Mouse (Mus musculus): ENCODE measurements at regions not wholly inside any gene's neighbourhood (a gene's known extent, or its start where the extent isn't known, plus 50 kb on each side); places are given as distances from the start of the nearest gene placed in this dataset.

DNA sequence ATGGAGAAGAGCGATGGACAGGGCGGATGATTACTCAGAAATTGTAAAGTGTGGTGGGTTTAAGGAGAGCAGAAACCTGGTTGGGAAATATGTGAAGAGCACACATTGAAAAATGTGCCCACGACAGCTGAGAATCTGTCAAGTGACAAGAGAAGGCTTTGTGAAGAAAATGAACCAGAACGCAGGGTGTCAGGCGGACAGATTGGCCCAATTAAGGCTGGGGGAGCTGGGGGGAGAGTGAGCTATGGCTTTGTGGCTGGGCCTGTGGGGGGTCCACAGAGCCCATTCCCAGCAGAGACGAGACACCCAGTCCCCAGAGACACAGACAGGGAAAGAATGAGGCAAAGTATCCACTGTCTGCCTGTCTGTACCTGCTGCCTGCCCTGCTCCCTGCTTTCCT is 153.3 kb downstream of the Shq1 start:
- no peak for ATAC-seq (ENCODE audit: extremely low read depth, insufficient number of reproducible peaks, low FRiP score, poor library complexity, severe bottlenecking)

DNA sequence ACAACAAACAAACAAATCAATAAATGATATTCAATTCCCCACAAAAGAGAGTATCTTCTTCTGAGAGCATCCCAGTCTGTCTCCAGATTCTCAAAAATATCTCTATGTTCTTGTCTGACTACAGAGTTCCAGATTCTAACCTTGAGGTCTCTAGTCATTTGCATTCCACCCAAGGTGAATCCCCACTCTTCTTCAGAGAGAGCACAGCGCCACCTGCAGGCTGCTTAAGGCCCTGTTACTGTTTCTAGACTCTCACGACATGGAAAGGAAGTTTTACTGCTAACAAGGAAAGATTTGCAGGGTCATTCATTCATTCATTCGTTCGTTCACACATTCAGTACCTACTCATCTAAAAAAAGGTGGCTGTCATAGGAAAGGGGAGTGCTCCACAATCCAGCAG is 158.3 kb downstream of the Shq1 start:
- peak; percentile 50; the same call in 1 of the 2 replicates for ATAC-seq (ENCODE audit: extremely low read depth, insufficient number of reproducible peaks, low FRiP score, poor library complexity, severe bottlenecking)

DNA sequence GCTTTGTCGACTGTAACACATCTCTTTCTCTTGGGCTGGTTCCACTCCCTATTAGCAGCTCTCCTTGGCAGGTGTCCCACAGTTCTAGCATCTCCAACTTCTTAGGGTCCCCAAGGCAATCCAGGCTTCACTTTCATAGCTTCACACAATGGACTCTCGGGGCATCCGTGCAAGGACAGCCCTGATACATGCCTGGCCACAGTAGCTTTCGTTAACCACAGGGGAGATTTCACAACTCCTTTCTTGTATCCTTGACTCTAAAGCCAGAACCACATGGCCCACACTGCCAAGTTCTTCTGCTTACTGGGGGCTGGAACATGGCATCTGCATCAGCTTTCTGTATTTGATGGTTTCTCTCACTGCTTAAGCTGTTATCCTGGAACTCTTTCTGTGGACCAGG is 160.3 kb downstream of the Shq1 start:
- ATAC-seq (ENCODE audit: extremely low read depth, insufficient number of reproducible peaks, low FRiP score, poor library complexity, severe bottlenecking), result no peak

DNA sequence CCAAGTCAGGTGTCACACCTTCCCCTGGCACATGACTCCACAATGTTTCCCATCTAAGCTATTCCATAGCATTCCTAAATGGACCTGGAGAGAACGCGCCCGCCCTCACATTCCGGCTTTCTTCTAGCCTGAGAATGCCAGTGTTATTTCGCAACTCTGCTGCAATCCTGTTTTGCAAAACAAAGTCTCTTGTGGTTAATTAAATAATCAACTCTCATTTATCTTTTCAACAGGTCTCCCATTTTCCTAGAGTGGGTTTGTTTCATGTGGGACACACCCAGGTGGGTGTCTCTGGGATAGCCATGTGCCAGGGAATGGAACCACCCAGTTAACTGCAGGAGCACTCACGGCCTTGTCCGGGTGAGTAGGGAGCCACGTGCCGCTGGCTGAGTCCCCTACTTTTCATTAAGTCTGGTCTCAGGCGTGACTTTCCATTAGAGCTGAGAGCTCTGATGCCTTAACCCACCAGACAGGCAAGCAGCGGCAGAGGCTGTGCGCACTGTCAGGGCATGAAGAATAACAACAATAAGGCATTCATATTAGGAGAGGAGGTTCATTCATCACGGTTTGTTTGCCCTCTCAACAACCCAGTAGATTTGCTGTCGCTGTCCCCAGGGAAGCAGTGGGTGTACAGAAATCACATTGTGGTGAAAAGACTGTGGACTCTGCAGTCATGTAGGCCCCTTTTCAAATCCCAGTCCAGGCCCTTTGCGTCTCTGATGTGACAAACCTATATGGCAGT is 165.3 kb downstream of the Shq1 start:
- ATAC-seq (ENCODE audit: extremely low read depth, insufficient number of reproducible peaks, low FRiP score, poor library complexity, severe bottlenecking), result no peak

DNA sequence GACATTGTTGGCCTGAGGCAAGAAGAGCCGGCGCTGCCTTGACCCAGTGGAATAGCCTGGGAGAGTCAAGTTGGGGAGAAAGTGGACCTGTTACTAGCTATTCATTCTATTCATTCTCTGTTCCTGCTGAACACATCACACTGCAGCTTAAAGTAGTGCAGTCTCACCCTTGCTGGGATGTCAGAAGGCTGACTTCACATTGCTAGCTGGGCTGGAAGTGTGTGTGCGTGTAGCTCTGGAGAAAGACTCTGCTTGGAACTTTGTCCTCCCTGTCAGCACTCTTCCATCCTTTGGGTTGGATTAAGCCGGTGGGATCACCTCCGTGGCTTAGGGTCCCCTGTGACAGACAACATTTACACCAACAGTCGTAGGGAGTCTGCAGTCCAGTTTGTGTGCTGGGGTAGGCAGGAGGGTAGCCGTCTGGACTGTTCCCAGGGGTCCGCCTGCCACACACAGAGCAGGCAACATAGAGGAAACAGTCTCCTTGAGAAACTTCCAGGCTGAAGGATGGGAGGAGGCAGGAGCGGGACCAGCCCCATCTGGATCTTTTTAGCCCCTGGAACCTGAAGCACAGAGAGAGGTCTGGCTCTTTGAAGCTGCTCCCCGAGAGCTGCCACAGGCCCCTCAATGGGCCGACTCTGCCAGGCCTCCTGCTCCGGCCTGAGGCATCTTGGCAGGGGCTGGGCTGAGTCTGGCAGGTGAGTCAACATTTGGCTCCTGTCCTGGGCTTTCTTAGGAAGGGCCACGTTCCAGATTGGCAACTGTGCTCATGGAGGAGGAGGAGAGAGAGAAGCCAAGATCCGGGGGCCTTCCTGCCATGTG is 167.8 kb downstream of the Shq1 start:
- ATAC-seq (ENCODE audit: extremely low read depth, insufficient number of reproducible peaks, low FRiP score, poor library complexity, severe bottlenecking), result no peak

DNA sequence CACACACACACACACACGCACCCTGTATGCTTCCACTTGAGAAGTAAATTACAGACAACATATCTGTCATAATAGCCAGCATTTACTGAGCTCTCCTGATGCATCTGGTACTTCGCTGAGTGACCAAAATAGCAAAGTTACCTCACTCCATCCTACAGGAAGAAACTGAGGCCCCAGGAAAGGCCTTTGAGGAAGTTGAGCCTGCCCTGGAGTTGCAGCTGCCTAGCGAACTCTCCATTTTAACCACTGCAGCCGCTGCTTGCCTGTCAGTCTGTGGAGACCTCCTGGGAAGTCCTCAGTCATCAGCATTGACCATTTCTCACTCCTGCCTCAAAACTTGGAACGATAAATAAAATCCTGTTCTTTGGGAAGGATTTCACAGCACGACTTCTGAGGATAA is 168.8 kb downstream of the Shq1 start:
- no peak for ATAC-seq (ENCODE audit: extremely low read depth, insufficient number of reproducible peaks, low FRiP score, poor library complexity, severe bottlenecking)

DNA sequence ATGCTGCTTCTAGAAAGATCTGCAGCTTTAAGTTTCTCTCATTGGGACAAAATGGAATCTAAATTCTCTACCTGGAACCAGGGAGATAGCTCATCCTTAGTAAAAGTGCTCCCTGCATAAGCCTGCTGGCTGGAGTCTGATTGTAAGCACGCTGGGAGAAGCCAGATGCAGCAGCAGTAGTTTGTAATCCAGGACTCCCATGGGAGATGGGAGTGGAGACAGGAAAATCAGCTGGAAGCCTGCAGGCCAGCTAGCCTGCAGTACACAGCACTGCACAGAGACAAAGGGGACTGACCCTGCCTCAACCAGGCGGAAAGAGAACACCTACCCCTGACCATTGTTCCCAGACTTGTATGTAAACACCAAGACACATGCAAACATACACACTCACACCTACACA is 170.2 kb downstream of the Shq1 start:
- ATAC-seq (ENCODE audit: extremely low read depth, insufficient number of reproducible peaks, low FRiP score, poor library complexity, severe bottlenecking), result no peak

DNA sequence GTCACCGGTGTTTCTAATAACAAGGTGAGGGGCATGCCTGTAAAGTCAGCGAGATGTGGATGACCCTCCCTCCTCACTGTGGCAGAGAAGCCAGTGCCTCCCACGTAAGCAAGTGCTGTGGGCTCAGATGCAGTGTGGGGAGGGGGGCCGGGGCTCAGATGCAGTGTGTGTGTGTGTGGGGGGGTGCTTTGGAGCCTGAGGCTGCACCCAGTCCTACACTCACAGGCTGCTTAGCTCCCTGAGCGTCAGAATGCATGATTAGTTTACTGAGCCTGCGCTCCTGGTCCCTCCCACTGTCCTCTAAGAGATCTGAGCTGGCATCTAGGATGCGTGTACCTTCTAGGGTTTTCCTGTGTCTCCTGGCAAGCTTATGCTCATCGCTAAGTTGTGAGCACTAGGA is 170.9 kb downstream of the Shq1 start:
- no peak for ATAC-seq (ENCODE audit: extremely low read depth, insufficient number of reproducible peaks, low FRiP score, poor library complexity, severe bottlenecking)

DNA sequence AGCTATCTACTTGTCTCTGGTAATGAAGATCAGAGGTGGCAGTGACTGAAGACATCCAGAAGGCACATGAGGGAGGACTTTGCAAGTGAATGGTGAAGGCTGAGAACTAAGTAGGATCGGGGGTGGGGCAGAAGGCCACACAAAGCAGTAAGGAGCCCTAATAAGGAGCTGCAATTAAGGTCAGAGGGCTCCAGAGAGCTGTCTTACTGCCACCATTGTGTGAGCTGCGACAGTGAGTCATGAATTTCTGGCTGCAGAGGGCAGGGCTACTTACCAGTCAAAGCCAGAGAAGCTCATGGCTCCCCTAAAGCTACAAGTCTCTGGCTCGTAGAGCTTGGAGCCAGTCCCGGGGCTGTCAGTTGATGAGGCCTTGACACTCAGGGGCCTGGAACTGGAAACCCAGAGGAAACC is 172.1 kb downstream of the Shq1 start:
- ATAC-seq (ENCODE audit: extremely low read depth, insufficient number of reproducible peaks, low FRiP score, poor library complexity, severe bottlenecking), result no peak

DNA sequence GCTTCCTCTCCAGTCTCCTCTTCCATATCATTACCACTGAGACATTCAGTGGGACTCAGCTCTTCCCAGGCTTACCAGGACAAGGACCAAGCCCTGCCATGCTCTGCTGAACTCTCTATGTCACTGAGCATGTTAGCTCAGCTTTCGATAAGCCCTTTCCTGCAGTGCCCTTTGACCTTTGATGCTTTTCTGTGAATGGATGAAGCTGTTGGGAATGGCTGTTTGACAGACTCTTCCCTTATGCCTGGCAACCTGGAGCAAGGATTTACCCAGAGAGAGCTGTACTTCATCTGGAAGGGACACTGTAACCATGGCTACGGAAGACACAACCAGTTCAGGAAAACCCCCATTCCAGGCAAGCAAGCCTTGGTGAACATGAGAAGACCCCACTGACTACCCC is 172.8 kb downstream of the Shq1 start:
- no peak for ATAC-seq (ENCODE audit: extremely low read depth, insufficient number of reproducible peaks, low FRiP score, poor library complexity, severe bottlenecking)

DNA sequence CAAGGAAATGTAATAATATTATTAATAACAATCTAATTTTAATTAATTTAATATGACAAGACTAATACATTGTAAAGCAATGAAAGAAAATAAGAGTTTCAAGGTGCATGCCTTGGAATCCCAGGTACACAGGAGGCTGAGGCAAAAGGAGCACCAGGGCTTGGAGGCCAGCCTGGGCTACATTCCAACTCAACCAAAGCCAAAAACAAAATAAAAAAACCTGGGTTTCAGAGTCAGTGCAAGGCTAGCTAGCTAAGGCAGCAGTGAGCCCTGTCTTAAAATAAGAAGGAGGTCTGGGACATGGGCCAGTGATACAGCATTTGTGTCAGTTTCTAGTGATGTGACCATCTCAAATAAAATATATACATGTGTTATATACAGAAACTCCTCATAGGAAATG is 174.8 kb downstream of the Shq1 start:
- ATAC-seq (ENCODE audit: extremely low read depth, insufficient number of reproducible peaks, low FRiP score, poor library complexity, severe bottlenecking), result no peak

DNA sequence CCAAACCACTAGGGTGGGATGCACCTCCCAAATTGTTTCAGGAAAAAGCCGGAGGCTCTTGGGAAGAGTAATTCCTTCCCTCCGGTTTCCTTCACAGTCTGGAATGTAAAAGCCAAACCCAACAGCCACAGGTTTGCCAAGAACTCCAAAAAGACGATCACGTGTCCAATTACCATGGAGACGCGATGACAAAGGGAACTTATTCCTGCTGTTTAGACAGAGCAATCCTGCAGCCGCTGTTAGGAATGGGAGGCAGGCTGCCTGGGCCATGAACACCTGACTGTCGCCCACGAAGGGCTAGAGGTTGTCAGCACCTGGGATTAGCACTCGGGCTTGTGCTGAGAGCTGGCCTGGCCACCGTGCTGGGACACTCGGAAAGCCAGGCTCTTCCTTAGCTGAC is 175.8 kb downstream of the Shq1 start:
- no peak for ATAC-seq (ENCODE audit: extremely low read depth, insufficient number of reproducible peaks, low FRiP score, poor library complexity, severe bottlenecking)

DNA sequence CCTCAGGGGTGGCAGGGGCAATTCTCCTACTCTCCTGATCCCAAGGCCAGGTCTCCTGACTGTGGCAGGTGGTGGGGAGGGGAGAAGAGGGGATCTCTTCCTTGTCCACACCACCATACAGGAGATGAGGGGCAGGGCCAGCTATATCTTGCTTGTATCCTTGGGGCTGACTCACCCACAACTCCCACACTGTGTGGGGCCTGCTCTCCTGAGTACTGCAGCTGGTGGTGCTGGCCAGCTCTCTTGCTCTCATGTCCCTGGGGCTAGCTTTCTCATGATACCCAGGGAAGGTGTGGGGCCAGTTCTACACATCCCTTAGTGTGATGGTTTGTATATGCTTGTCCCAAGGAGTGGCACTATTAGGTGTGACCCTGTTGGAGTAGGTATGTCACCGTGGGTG is 177.4 kb downstream of the Shq1 start:
- no peak for ATAC-seq (ENCODE audit: extremely low read depth, insufficient number of reproducible peaks, low FRiP score, poor library complexity, severe bottlenecking)

DNA sequence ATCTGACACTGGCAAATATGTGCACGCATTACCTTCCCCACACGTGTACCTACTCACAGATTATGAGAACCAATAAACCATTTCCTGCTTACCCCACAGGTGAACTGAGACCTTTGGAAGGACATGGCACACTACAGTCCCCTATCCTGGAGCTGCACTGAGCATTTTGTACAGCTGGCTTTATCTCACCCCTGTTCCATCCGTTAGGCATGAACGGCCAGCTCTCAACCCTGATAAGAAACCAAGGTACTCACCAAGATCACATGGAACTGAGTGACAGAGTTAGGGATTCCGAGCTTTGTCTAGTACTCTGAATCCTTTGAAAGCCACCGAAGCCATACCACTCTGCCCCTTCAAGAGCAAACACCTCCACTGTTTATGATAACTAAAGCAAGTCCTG is 179.1 kb downstream of the Shq1 start:
- ATAC-seq (ENCODE audit: extremely low read depth, insufficient number of reproducible peaks, low FRiP score, poor library complexity, severe bottlenecking), result no peak

DNA sequence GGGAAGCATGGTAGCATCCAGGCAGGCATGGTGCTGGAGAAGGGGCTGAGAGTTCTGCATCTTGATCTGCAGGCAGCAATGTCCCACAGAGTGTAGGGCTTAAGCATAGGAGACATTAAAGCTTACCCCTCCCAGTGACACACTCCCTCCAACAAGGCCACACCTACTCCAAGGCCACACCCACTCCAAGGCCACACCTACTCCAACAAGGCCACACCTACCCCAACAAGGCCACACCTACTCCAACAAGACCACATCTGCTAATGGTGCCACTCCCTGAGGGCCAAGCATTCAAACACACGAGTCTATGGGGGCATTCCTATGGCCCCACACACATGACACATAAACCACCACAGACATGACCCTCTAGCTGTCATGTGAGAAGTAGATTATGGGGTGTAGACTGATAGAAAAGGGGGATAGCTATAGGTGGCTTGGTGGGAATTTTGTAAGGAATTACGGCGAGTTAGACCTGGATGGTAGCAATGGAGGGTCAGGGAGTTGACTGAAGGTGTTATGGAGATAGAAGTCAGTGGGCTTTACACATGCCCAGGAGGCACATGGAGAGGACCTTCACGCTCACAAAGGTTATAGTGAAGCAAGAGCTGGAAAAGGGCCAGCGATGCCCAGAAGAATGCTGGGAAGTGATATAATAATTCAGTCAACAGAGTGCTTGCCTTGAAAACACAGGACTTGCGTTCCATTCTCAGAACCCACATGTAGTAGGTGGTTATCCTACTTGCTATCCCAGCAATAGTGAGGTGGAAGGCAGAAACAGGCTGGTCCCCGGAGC is 179.8 kb downstream of the Shq1 start:
- ATAC-seq (ENCODE audit: extremely low read depth, insufficient number of reproducible peaks, low FRiP score, poor library complexity, severe bottlenecking), result no peak

DNA sequence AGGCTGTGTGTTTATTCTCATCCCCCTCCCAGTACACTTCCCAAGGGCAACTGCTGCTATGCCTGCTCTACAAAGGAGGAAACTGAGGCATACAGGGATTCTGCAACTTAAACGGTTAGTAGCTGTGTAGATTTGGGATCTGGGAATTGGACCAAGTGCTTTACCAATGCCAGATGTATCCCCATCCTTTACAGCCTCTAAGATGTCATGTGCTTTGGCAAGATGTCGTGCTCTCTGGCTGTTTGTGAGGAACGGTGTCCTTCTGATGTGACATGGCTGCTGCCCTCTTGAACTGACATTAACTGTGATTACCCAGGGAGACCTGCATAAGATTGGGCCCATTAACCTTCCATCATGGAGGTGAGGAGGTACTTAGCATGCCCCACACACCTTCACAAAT is 187.1 kb downstream of the Shq1 start:
- no peak for ATAC-seq (ENCODE audit: extremely low read depth, insufficient number of reproducible peaks, low FRiP score, poor library complexity, severe bottlenecking)

DNA sequence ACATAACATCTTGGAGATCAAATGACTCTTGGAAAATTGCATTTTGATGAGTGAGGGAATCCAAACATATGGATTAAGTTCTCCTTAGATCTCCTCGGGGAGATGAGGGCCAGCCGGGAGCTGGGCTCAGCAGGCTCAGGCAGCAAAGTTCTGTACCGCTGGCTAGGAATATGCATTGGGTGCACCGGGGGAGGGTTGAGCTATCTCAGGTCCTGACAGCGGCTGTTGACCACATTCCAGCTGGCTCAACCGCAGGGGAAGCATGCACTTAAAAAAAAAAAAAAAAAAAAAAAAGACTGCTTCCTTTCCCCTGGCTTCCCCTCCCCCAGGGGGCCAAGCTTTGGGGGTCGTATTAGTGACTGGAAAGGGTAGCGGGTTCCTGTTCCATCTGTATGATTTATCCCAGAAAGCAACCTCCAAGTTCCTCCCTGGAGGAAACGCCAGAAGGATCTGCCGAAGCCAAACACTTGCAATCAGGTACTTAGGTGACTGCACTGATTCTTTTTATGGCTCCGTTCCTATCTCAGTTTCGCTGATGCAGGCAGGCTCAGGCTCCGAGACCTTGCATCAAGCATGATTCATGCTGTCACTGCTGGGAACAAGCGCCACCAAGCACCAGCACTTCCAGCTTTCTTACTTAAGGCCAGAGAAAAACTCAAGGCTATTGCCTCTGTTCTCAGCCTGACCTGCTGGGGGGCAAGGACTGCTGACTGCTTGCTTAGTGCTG is 187.7 kb downstream of the Shq1 start:
- no peak for ATAC-seq (ENCODE audit: extremely low read depth, insufficient number of reproducible peaks, low FRiP score, poor library complexity, severe bottlenecking)

DNA sequence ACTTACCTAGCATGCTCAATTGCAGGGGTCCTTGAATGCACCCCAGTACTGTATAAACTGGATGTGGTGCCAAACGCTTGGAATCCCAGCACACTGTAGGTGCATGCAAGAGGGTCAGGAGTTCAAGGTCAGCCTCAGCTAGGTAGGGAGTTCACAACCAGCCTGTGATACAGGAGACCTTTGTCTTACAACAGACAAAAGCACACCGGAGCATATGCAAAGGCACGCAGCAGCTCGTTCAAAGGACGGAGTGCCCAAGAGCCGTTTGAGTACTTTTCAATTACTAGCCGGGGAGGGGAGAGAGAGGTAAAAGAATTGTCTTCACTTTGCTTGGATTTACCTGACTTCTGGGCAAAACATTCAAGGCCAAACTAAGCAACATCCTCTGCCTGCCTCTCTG is 188.4 kb downstream of the Shq1 start:
- no peak for ATAC-seq (ENCODE audit: extremely low read depth, insufficient number of reproducible peaks, low FRiP score, poor library complexity, severe bottlenecking)

DNA sequence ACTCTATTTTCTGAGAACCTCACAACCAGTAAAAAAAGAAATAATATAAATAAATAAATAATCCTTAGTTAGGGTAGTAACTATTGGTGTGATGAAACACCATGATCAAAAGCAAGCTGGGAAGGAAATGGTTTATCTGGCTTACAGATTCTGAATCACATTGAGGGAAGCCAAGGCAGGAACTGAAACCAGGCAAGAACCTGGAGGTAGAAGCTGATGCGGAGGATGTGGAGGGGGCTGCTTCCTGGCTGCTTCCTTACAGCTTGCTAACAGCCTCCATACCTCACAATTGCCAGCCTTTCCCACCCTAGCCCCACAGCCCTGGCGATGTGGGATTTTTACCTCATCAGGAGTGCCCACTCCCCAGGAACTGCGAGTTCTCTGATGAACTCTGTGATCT is 190.4 kb downstream of the Shq1 start:
- no peak for ATAC-seq (ENCODE audit: extremely low read depth, insufficient number of reproducible peaks, low FRiP score, poor library complexity, severe bottlenecking)

All from neutrophil, adult 5-6 weeks (primary cell).